Mouse (Mus musculus): ENCODE measurements around the gene H2-K1. TPM values are rescaled to one million over a fixed set of nuclear protein-coding genes. Genes with fewer than 3 reads are reported as not detected.
"Not testable (repeated sequence)": the region's sequence is repeated elsewhere in the genome, so short reads cannot be mapped to it uniquely, and the experiment has no call there.

Gene H2-K1
- total RNA-seq, 4 experiments from 2014 or later = 111 to 163 (median 123) TPM

GRCm38 (mm10) chr17:34026917-34027655 lies 26.9 kb upstream of the H2-K1 start:
- no peak for DNase-seq (ENCODE audit: low spot score)

DNA sequence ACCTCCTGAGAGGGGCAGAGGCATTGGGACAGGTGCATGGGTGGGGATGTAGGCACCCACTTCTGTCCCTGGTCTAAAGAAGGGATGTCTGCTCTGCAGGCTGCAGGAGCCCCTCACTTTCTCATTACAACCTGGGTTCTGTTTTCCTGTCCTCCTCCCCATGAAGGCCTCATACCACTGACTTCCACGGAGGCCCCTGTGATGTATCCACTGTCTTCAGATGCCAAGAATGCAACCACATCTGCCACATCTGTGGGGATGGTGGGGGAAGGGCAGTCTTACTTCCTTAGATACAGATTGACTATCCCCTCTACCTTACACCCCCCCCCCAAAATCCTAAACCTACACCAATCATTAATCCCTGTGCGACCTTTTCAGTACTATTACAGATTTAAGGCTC lies 26.1 kb upstream of the H2-K1 start:
- DNase-seq (ENCODE audit: low spot score) = no peak

GRCm38 (mm10) chr17:34025756-34026151 lies 25.6 kb upstream of the H2-K1 start:
- DNase-seq (ENCODE audit: low spot score) = no peak

GRCm38 (mm10) chr17:34024861-34025755 lies 25.0 kb upstream of the H2-K1 start:
- DNase-seq (ENCODE audit: low spot score) = no peak

DNA sequence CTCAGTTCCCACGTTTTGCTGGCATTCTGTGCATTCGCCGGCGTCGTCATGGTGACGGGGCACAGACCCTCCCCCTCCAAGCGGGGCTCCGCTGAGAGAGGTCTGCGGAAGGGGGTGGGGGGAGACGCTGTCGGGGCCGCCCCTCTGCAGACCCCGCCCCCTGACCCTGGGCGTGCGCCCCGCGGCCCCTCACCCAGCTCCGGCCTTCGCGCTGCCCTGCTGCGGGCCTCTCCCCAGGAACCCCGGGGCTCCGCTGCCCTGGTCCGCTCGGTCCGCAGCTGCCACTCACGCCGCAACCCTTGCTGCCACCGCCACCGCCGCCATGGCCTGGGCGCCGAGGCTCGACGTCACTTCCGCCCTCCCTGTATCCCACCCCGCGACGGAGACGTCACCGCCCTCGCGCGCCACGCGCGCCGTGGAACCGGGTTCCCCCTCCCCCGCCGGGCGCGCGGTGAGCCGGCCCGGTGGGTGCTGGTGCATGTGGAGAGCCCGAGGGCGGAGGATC lies 24.2 kb upstream of the H2-K1 start, which contains the start of gene Ring1:
Gene Ring1 (minus strand): TSS at position 364 of the 505 bp plus-strand sequence.
- DNase-seq (ENCODE audit: low spot score) = peak; percentile 80

DNA sequence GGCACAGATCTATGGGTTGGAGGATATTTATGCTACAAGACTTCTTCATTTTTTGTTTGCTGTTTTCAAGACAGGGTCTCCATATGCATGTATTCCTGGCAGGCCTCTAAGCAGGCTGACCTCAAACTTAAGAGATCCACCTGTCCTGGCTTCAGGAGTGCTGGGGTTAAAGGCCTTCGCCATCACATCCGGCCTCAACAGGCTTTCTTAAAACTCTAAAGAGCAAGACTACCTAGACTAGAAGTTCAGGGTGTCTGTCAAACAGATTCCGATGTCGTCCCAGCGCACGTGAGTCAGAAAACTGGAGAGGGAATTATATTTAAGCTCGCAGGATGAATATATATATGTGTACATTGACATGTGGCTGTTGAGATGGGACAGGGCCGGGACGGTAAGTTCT lies 23.5 kb upstream of the H2-K1 start:
- no peak for DNase-seq (ENCODE audit: low spot score)

DNA sequence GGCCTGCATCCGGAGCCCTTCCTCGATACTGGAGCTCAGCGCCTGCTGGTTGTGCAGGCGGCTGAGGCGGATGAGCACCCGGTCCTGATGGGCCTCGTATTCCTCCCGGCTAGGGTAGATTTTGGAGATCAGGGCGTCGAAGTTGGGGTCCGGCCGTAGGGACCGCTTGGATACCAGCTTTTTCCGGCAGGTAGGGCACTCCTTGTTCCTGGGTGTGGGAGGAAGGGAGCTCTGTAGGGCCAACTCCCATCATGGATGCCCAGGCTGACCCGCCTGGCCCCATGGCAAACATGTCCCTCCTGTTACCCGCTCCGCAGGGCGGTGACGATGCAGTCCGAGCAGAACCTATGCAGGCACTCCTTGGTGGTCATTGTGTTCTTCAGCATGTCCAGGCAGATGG lies 22.8 kb upstream of the H2-K1 start:
- DNase-seq (ENCODE audit: low spot score) = no peak

GRCm38 (mm10) chr17:34022414-34022783 lies 22.3 kb upstream of the H2-K1 start:
- DNase-seq (ENCODE audit: low spot score) = no peak

DNA sequence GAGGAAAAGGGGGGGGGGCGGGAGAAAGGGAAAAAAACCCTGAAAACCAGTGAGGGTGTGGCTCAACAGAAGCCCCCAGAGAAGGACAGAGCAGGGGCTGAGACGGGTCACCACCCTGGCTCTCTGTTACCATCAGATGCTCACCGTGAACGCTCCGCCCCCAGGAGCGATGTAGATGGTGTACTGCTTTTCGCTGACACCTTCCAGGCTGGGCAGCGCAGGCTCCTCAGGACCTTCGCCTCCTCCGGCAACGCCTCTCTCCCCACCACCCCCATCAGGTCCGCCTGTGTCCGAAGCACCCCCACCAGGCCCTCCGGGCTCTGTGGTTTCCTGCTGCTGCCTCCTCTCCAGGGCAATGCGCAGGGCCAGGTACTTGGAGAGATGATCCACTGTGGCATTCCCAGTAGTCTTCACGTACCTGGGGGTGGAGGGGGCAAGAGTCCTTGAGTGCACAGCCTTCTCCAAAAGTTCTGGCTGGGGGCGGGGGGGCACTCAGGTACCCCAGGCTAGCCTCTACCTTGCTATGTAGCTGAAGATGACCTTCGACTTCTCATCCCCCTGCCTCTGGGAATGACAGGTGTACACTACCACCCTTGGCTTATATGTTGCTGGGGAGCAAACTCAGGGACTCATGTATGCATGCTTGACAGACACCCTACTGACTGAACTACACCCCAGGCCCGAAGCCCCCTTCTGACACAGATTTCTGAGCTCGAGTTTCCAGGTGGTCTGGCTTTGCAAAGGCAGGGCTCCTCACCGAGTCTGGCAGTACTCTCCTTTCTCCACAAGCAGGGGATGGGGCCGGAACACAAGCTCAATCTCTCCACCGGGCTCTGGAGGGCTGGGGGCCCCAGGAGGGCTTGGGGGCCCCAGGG lies 21.6 kb upstream of the H2-K1 start:
- DNase-seq (ENCODE audit: low spot score) = no peak

DNA sequence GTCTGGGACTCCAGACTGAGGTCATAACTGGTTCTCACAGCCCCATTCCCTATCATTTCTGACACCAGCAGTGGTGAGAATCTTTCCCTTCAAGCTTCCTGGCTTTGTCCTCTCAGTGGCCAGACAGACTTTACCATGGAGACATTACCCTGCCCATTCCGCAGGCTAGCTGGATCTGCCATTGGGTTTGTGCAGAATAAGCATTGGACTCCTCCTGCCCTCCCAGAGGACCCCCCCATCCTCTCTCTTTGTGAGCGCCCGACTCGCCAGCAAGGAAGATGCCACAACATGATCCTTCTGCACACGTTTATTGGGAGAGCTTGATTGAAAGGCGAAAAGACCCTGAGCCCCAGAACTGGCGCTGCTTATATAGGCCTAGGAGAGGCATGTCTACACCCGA lies 13.3 kb upstream of the H2-K1 start:
- no peak for DNase-seq (ENCODE audit: low spot score)

DNA sequence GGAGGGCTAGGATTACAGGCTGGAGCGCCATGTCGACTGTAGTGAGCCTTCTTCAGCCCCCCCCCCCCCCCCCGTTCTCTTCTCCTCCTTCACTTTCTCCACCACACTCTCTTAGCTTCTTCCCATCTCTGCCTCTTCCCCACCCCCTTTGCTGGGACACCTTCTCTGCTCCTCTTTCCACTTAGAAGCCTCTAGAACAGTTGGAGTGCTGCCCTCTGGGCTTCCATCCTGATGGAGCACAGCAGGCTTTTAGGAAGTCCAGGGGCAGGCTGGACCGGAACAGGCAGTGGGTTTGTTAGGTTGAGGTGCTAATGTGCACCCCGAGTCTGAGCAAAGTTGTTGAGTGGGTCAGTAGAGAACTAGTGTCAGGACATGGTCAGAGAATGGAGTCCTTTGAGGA lies 10.0 kb upstream of the H2-K1 start:
- no peak for DNase-seq (ENCODE audit: low spot score)

- no peak for DNase-seq (ENCODE audit: low spot score)
These were observed 6.4 kb upstream of the H2-K1 start for GRCm38 (mm10) chr17:34006570-34006969.

DNA sequence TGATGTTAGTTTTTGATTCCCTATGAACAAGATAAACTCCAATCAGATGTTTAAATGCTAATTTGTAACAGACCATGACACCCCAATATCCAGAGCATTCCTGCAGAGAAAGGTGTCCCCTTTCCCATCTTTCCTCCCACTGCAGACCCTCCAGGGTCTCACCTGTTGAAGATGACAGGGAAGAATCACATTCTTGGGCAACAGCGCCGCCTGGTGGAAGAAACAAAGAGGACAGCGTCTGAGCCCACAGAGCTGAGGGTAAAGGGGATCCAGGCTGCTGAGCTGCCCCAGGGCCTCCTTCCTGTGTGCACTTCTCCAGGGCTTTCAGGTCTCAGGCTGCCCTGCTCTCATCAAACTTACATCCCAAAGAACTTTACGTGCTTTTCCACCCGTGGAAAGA lies 3.3 kb upstream of the H2-K1 start:
- no peak for DNase-seq (ENCODE audit: low spot score)

DNA sequence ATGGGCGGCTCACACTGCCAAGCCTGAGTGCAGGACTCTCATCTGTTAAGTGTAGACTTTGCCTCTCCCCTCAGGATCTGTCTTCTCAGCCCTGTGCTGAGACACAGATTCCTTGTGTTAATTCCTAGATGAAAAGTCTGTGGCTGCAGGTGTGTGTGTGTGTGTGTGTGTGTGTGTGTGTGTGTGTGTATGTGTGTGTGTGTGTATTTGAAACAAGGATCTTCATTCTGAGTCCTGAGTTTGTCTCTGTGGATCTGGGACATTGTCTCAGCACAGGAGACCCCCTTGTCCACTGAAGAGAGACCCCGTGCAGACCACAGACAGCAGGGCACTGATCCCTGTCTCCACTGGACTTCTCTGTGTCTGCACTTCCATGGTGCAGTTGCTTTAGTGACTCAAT lies 649 bp upstream of the H2-K1 start:
- DNase-seq (ENCODE audit: low spot score) = not testable (repeated sequence)

DNA sequence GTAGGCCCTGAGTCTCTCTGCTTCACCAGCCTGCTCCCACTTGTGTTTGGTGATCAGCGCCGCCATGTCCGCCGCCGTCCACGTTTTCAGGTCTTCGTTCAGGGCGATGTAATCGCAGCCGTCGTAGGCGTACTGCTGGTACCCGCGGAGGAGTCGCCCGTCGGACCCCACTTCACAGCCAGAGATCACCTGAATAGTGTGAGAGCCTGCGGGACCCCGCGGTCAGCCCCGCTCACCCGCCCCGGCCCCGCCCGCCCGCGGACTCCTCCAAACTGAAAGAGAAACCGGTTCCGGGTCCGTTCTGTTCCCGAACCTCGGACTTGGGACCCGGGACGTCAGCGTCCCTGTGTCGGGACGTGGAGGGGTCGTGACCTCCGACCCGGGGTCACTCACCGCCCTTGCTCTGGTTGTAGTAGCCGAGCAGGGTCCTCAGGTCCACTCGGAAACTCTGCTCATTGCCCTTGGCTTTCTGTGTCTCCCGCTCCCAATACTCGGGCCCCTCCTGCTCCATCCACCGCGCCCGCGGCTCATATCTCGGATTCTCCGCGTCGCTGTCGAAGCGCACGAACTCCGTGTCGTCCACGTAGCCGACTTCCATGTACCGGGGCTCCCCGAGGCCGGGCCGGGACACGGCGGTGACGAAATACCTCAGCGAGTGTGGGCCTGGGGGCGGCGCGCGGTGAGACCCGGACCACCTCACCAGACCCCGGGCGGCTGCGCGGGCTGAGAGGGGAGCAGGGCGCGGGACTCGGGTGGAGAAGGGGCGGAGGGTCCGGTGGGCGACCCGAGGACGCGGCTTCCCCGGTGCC lies 602 bp downstream of the H2-K1 start:
- no peak for DNase-seq (ENCODE audit: low spot score)

DNA sequence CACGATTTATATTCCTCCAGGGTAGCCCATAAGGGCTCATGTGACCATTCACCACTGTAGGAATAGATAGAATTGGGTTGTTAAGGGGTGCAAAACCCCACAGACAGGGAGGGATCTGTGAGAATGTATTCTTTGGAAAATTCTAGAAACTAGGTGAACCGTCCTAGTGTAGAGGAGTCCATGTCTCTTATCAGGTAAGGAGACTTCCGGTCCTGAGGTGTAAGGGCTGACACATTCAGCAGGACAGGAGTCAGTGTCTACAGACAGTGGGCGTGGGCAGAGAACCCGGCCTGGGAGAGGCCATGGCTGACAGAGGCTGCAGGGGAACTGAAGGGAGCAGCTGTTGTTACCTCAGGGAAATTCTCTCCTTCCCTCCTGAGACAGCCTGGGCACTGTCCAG lies 1.4 kb downstream of the H2-K1 start:
- DNase-seq (ENCODE audit: low spot score) = not testable (repeated sequence)

GRCm38 (mm10) chr17:33997025-33997424 lies 3.1 kb downstream of the H2-K1 start:
- not testable (repeated sequence) for DNase-seq (ENCODE audit: low spot score)

DNA sequence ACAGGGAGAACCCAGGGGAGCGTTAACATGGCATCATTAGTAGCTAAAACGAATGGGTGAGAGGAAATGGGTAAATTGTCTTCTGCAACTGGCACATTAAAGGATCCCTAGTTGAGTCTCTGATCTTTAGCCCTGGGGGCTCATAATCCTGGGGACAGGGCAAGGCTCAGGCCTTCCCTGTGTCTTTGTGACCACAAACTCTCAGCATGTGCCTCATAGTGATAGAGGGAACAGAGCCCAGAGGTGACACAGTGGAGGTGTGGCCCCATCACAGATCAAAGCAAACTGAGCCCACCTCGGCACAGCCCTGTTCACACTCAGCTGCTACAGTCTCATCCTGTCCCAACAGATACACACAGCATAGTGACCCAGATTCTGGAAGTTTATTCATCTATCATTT lies 4.5 kb downstream of the H2-K1 start:
- no peak for DNase-seq (ENCODE audit: low spot score)

GRCm38 (mm10) chr17:33994959-33995358 lies 5.2 kb downstream of the H2-K1 start:
- DNase-seq (ENCODE audit: low spot score) = no peak

- DNase-seq (ENCODE audit: low spot score) = peak; percentile 51
These were observed 8.1 kb downstream of the H2-K1 start for GRCm38 (mm10) chr17:33991788-33992664.

Measured in heart, adult 8-10 months (tissue).